Mouse (Mus musculus) layer of hippocampus, postnatal 36 days (tissue): ENCODE results near the gene Mettl21a. TPM values are rescaled to one million over a fixed set of nuclear protein-coding genes. Genes with fewer than 3 reads are reported as not detected.
"Not testable (repeated sequence)": the region's sequence is repeated elsewhere in the genome, so short reads cannot be mapped to it uniquely, and the experiment has no call there.

Experiments
- DNase-seq, 2 experiments: peaks; one replicate each; pipeline ENCODE4 v3.0.0; 2022
- total RNA-seq, 2 experiments: library from RNA; stranded (reverse); gene quantifications; 2 replicates each; pipeline ENCODE4 v1.2.3; 2021

Mettl21a gene
- total RNA-seq: 10 to 100 TPM; 11.0 to 12.3 TPM

DNA sequence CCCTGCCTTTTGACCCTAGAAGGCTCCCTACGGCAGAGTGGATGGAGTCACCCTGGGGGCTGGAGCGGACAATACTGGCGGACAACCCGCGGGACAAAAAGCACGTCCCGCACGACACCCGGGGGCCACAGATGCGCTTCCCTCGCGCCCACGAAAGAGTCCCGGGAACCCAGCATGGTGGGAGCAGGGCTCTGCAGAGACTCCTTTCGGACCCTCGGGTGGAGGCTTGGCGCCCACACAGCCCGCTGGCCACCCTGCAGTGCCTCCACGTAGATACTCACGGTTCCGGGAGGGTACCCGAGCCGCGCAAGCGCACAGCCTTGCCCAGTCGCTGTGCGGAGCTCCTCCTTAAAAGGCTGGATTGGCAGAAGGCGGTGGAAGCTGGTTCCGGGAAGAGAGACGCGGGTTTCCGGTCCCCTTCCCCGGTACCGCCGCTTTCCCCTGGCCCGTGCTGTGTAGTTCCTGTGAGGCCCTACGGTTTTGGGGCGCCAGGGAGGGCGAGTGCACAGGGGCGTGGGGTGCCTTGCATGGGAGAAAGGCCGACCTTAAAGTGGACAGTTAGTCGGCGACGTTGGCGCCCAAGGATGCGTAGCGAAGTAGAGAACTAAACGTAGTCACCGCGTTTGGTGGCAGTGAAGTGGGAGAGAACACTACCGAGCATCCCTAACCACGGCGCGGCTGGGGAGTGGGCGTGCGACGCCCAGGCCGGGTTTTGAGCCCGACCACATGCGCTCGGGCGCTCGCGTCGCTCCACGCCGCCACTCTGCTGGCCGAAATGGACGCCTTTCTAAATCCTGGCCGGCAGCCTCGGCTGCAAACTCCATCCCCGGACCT is at the start of gene Mettl21a:
Gene Mettl21a (minus strand): TSS at position 362 of the 834 bp plus-strand sequence.
- DNase-seq: peak; percentile 93

- no peak for DNase-seq
These were observed 41.8 kb upstream of the Mettl21a start for GRCm38 (mm10) chr1:64658876-64659275.

- DNase-seq: no peak
These were observed 39.5 kb upstream of the Mettl21a start for GRCm38 (mm10) chr1:64656423-64657129.

GRCm38 (mm10) chr1:64655415-64655814 is 38.4 kb upstream of the Mettl21a start:
- DNase-seq: no peak

GRCm38 (mm10) chr1:64653701-64654100 is 36.7 kb upstream of the Mettl21a start:
- no peak for DNase-seq

- no peak for DNase-seq
These were observed 32.5 kb upstream of the Mettl21a start for GRCm38 (mm10) chr1:64649362-64650124.

DNA sequence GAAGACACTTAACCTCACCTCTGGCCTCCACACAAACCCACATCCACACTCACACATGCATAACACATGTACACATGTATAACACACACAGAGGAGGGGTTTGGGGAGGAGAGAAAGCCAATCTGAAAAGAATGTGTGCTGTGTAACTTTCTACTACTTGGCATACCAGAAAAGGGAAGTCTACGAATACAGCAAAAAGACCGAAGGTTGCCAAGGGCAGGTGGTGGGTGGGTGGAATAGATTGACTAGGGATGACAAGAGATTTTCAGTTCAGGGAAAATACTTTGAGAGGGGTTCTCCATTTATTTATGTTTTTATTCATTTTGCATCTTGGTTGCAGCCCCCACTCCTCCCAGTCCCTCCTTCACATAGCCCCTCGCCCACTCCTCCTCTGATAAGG is 27.5 kb upstream of the Mettl21a start:
- no peak for DNase-seq

GRCm38 (mm10) chr1:64642541-64642940 is 25.5 kb upstream of the Mettl21a start:
- not testable (repeated sequence) for DNase-seq

DNA sequence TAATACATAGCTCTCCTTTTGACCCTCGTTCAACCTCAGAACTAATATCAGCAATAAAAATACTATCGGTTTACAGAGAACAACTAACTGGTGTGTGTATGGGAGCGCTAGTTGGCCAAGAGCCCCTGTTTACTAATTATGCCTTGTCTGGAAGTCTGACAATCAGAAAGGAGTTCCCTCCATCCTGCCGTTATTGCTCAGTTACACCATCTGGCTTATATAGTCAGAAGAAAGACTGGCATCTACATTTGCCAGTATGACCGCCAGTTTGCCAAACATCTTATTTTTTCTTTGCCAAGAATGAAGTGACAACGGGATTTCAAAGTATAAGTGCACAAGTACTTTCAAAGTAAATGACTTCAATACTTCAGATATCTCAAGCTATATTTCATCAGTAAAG is 24.0 kb upstream of the Mettl21a start:
- DNase-seq: no peak

- DNase-seq: no peak
These were observed 22.2 kb upstream of the Mettl21a start for GRCm38 (mm10) chr1:64639279-64639678.

DNA sequence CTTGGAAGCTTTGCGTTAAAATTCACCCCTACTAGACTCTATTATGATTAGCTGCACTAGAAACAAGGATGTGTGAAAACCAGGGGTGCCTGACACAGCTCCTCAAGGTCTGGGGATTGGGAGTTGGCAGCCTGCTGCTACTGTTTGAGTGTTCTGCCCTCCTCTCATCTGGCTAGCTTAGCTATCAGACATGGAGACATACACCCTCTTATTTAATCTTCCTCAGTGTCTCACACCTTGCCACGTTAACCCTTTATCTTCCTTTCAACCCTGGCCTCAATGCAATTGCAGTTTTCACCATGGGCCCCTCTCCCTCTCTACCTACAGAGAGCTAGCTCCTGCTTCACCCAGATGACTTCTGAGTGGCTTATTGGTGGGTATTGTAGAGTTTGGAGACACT is 18.6 kb upstream of the Mettl21a start:
- no peak for DNase-seq

DNA sequence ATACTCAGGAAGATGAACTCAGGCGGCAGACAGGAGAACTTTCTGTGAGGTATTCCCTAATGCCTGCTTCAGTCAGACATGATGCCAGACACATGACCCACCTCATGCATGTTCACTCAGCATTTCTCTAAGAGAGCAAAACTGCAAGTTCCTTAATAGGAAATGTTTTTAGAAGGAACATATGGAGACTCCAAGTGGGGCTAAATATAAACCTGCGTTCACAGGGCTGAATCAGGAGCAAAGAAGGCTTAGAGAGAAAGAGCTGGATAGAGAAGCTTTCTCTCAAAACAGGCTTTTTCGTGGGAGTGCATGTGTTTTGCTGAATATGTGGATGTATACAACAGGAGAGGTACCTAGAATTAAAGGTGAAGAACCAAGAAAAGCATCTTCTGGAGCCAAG is 16.2 kb upstream of the Mettl21a start:
- DNase-seq: no peak

DNA sequence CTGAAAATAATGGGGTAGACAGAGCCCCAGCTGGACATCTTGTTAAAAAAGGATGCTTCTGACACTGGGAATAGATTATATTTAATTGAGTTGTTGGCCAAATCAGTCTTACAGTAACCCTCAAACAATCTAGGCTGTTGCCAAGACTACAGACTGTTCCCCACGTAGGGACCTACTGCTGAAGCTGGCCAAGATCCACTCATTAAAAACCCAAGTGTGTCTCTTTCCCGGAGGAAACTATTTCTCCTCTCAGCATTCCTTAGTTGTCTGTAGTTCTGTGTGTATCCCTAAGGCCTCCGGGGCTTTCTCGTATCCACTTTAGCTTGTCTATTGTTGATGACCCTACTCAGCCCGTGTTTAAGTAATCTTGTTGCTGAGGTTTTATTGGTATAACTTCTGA is 14.5 kb upstream of the Mettl21a start:
- no peak for DNase-seq

DNA sequence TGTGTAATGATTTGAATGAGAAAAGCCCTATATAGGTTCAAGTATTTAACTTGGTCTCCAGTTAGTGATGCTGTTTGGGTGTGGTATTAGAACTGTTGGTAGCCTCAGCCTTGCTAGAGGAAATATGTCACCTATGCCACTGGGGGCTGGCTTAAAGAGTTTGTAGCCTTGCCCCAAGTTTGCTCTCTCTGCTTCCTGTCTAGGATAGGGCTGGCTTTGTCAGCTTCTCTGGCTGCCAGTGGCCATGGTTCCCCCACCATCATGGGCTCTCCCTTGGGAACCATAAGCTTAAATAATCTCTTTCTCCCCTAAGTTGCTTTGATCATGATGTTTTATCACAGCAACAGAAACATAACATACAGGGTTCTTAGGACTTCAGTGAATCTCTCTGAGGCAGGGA is 8.2 kb upstream of the Mettl21a start:
- DNase-seq: no peak

- no peak for DNase-seq
These were observed 6.8 kb upstream of the Mettl21a start for GRCm38 (mm10) chr1:64623558-64624435.

GRCm38 (mm10) chr1:64621116-64621515 is 4.1 kb upstream of the Mettl21a start:
- no peak for DNase-seq

- DNase-seq: no peak
These were observed 1.2 kb upstream of the Mettl21a start for GRCm38 (mm10) chr1:64618226-64618625.

GRCm38 (mm10) chr1:64617715-64617984 is 608 bp upstream of the Mettl21a start:
- DNase-seq: peak; percentile 83 to 88

DNA sequence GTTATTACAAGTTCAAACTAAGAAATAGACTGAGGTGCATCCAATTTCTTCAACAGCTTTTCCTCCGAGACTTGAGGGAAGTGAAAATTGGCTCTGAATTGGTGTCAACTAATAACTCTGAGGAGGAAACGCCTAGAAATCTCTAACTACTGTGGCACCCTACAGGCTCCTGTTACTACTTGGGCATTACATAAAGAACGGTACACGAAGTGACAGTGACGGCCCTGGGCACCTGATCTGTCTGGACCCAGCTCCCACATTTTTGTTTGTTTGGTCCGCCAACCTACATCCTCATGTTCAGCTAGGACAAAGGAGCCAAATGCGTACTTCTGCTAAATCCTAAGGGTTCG is 536 bp downstream of the Mettl21a start:
- no peak for DNase-seq

DNA sequence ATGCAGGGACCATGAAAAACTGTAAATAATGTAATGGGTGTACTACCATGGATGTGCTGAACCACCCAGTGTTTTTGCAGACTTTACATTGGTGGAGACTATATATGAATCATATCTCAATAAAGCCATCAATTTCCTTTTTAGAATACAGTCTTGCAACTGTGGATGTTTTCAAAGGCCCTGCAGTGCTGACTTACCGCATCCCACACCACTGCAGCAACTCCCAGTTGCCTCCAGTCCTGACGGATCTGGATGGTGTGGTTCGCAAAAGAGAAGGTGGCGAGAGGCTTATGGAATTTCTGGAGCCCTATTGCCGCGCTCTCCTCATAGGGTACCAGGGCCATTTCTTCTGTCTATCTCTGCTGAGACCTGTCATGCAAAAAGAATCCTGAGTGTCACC is 966 bp downstream of the Mettl21a start:
- DNase-seq: no peak

- DNase-seq: no peak
These were observed 1.5 kb downstream of the Mettl21a start for GRCm38 (mm10) chr1:64615531-64615991.

- no peak for DNase-seq
These were observed 2.2 kb downstream of the Mettl21a start for GRCm38 (mm10) chr1:64614801-64615345.
